Mouse (Mus musculus) layer of hippocampus, adult 9-10 months (tissue): ENCODE data around the gene Dld.

Experiments used
- DNase-seq: peaks from one replicate; pipeline ENCODE4 v3.0.0; 2022; ENCODE audit warnings: low spot score

The Dld gene

DNA sequence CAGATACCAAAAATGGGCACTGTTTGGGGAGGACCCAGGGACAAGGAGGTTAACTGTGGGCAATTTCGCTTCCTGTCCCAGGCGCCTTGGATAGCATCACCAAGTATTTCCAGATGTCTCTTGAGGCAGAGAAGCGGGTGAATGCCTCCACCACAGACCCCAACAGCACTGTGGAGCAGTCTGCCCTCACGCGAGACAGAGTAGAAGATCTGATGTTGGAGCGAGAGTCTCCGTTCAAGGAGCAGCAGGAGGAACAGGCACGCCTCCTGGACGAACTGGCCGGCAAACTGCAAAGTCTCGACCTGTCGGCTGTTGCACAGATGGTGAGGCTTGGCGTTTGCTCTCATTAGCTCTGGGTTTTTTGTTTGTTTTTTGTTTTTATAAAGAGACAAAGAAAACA, 30.4 kb downstream of the Dld start:
- DNase-seq, result no peak

GRCm38 (mm10) chr12:31318409-31318963, 32.8 kb downstream of the Dld start:
- no peak for DNase-seq

GRCm38 (mm10) chr12:31317670-31318408, 33.4 kb downstream of the Dld start:
- no peak for DNase-seq

- DNase-seq, result no peak
These were observed 35.3 kb downstream of the Dld start for GRCm38 (mm10) chr12:31315961-31316360.

DNA sequence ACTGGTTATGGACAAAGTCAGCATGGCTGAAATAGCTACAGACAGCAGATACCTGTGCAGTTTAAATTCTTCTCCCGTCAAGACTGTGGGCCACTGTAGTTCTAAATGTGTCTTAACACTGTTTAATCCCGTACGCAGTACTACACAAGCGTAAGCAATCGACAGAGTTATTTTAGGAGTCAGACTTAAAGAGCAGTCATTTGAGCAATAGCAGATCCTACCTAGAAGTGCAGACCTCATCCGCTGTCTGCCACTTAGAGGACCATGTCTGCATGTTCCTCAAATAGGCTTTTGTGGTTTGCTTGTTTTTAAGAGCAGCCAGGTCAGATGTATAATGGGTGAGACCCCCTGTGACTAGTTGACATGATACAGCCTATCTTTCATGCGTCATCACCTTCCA, 36.9 kb downstream of the Dld start:
- no peak for DNase-seq

DNA sequence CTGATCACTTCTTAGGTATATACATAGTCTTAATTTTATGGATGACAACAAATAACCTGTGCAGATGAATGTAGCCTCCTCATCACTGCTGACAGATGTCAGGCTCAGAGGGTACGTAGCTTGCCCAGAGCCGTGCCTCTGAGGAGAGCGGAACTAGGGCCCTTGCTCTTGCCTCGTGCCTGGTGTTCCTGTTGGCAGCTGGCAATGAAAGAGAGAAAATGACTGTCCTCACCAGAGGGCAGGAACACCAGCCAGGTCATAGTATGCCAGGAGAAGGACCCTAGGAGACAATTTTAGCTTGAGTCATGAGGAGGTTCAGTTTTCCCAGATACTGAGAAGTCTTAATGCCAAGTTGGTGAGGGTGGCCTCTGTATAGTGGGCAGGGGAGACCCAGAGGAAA, 38.1 kb downstream of the Dld start:
- DNase-seq, result no peak

DNA sequence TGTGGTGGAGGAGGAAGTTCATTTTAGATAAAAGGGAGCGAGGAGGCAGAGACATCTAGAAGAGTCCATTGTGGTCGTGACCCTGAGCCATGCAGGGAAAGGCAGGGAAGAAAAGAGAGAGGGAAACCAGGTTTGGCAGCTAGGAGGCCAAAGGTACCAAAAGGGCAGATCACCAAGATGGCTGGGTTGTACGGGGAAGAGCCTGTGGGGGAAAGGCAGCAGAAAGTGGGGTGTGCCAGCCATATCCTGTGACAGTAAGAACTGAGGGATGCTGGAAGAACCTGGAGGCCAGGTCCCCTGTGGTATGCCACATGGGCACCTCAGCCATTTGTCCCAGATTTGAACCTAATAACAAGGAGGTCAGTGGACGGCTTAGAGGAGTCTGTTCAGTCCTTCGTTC, 39.0 kb downstream of the Dld start:
- no peak for DNase-seq

DNA sequence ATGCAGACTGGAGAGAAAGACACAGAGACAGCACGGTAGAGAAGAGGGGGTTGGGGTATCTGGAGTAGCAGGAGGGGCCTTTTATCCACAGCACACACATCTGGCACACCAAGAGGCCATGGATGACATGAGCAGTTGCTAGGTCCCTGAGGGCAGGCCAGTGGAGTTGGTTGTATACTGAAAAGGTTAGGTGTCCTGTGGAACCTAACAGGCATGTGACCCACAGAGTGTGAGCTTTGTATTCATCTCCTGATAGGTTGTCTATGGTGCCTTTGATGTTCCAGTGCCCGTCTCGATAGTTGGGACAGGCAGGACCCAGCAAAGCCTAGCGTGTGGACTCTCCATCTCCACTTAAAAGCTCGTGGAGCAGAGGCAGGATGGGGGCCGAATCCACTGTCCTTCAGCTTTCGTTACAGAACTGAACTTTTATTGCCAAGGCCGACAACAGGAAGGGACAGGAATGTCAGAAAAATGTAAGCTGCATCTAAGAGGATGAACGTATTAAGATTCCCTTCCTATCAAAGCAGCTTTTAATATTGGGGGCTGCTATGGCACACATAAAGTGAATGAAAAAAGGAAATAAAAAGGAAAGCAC, 39.5 kb downstream of the Dld start:
- no peak for DNase-seq

- DNase-seq, result no peak
These were observed 40.6 kb downstream of the Dld start for GRCm38 (mm10) chr12:31310687-31311086.

GRCm38 (mm10) chr12:31307756-31308155, 43.5 kb downstream of the Dld start:
- DNase-seq, result no peak

DNA sequence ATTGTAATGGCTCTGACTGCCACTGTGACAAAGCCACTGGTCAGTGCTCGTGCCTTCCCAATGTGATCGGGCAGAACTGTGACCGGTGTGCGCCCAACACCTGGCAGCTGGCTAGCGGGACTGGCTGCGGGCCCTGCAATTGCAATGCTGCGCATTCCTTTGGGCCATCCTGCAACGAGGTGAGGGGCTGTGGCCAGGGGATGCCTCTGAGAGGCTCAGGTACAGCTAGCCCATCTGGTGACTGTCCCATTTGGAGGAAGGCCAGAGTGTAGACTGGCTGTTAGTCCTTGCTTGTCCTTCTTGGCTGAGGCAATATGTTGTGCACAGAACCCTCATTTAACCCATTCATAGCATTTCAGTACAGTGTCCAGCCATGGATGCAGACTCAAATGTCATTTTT, 44.2 kb downstream of the Dld start:
- DNase-seq, result no peak

- DNase-seq, result no peak
These were observed 45.1 kb downstream of the Dld start for GRCm38 (mm10) chr12:31306075-31306675.

- no peak for DNase-seq
These were observed 48.3 kb downstream of the Dld start for GRCm38 (mm10) chr12:31302766-31303511.

- DNase-seq, result no peak
These were observed 49.0 kb downstream of the Dld start for GRCm38 (mm10) chr12:31302266-31302665.

GRCm38 (mm10) chr12:31300276-31300675, 51.0 kb downstream of the Dld start:
- no peak for DNase-seq

DNA sequence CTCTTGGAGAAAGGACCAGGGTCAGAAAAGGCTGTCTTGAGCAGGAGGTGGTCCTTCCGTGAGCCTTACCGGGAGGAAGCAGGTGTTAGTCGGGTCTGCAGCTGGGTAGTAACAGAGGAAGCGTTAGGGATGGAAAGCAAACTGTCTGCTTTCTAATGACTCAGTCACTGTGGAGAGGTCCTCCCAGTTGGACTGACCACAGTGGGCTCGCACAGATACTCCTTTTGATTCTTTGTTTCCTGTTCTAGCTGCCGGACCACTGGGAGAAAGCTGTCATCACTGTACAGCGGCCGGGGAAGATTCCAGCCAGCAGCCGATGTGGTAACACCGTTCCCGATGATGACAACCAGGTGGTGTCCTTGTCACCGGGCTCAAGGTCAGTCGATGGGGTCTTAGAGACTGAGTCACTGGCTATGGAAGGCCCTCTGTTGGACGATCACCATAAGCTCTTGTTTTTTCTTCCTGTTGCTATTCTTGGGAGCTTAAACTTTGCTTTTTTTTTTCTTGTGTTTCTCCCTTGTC, 51.5 kb downstream of the Dld start:
- no peak for DNase-seq

DNA sequence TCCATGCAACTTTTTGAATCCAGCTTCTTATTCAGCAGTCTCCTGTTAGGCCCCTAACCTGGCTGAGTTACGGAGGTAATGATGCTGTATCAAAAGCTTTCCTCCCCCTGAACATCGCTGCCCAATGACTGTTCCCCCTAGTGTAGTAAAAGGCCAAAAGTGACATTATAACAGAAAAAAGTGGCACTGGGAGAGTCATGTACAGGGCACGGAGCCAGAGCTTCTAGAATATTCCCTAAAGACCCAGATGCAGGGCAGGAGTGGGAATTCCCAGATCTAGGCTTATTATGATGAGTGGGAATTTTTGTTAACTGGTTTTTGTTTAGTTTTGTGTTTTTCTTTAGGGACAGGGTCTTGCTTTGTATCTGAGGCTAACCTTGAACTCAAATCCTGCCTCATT, 52.1 kb downstream of the Dld start:
- no peak for DNase-seq

DNA sequence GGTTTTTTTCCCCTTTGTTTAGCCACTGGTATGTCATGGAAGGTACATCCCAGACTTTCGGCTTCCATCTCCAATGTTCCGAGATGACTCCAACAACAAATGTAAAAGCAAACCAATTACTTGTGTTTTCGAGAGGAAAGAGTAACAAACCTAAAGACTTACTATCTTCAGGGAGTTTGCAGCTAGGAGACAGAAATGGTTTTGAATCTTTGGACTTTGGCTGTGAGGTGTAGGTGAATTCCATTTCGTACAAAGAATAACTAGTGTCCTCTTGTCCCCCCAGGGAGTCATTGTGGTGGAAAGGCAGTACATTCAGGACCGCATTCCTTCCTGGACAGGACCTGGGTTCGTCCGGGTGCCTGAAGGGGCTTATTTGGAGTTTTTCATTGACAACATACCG, 52.7 kb downstream of the Dld start:
- no peak for DNase-seq

- DNase-seq, result no peak
These were observed 53.1 kb downstream of the Dld start for GRCm38 (mm10) chr12:31298122-31298521.

GRCm38 (mm10) chr12:31296097-31296496, 55.2 kb downstream of the Dld start:
- no peak for DNase-seq

DNA sequence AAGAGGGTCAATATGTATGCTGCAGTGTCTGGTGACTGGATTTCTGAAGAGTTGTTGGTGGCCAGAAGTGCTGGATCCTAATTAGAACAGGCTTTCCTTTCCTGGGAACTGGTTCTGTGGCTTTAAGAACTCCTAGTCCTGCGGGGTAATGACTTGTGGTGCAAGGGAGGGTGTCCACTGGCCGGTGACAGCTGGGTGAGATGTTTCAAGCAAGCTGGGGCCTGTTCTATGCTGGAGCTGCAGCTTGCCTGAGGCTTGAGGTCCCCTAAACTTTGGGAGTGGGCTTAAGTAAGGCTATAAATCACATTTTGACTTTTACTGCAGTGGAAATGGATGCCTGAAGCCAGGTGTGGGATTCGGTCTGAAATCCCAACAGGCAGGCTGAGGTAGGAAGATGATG, 55.7 kb downstream of the Dld start:
- DNase-seq, result no peak

- DNase-seq, result no peak
These were observed 56.3 kb downstream of the Dld start for GRCm38 (mm10) chr12:31294996-31295395.
